Mouse (Mus musculus) cerebellum, postnatal 10 days (tissue): ENCODE measurements at regions not wholly inside any gene's neighbourhood (a gene's known extent, or its start where the extent isn't known, plus 50 kb on each side); places are given as distances from the start of the nearest gene placed in this dataset.

Experiments
- DNase-seq, 2 experiments: peaks; one replicate each; pipeline ENCODE4 v3.0.0; 2021; ENCODE audit warnings: mixed read lengths in 2 of 2

DNA sequence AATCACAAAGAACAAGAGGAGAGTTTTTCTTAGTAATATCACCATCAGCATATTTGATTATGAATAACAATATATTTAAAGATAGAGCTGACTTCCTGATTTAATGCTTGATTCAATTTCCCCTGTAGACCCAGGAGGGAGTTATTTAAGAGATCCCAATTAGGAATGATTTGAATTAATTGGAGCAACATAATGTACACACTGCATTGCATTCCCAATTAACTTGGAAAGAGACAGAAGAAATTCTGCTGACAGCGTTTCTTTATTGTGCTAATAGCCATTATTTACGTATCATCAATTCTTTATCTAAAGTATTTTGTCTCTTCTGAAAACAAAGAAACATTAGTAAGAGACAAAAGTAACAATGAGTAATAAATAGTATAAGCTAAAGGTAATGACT lies 1491.2 kb upstream of the Cited2 start:
- no peak for DNase-seq

DNA sequence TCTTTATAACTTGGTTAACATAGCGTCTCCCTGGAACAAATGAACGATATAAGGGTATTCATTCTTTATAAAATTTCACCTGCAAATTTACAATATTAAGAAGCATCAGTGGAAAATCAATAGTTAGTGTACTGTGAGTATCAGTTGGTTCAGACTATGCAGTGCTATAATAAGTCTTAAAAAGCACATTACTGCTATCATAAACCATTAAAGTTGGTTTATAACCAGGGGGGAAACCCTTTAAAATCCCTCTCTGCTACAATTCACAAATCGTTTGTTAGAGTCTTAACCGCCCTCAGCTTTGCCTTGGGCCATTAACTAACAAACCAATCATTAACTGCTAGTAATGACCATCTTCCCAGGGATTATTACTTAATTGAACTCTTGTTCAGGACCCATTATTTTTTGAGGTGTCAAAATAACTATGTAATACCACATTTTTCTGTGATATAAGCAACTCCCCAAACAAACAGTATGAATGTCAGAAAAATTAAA lies 1489.4 kb upstream of the Cited2 start:
- DNase-seq, result no peak

GRCm38 (mm10) chr10:16256329-16256728 lies 1466.7 kb upstream of the Cited2 start:
- no peak for DNase-seq

DNA sequence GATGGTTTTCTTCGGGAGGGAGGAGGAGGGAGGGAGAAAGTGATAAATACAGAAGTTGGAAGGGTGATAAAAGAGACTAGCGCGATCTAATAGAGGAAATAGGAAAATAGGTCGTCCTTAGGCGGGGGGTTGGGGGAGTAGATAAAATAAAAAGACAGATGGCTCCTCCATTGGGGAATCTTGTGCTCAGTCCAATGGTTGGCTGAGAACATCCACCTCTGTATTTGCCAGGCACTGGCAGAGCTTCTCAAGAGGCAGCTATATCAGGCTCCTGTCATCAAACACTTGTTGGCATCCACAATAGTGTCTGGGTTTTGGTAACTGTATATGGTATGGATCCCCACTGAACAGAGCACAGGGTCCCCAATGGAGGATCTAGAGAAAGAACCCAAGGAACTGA lies 1450.2 kb upstream of the Cited2 start:
- peak; percentile 24 to 48 for DNase-seq

GRCm38 (mm10) chr10:16317026-16317425 lies 1406.0 kb upstream of the Cited2 start:
- no peak for DNase-seq

GRCm38 (mm10) chr10:16337546-16337945 lies 1385.5 kb upstream of the Cited2 start:
- DNase-seq, result no peak

GRCm38 (mm10) chr10:16341496-16341895 lies 1381.5 kb upstream of the Cited2 start:
- DNase-seq, result no peak

GRCm38 (mm10) chr10:16364001-16364400 lies 1359.0 kb upstream of the Cited2 start:
- DNase-seq, result no peak
